Mouse (Mus musculus) hindbrain, embryonic 13.5 days (tissue): Measurements from ENCODE around the gene Flnc. TPM values are rescaled to one million over a fixed set of nuclear protein-coding genes. Genes with fewer than 3 reads are reported as not detected.
A peak's percentile ranks its signal among the peaks of the same experiment; 100 is the strongest.

Source experiments
- ATAC-seq: fragments of 200-750 bp; cut with Nextera tagmentation; 2 replicates; pipeline ENCODE4 v1.8.0; 2017; ENCODE audit warnings: moderate TSS enrichment; ENCODE audit not compliant: low FRiP score
- H3K27ac ChIP-seq: fragments of 300-500 bp; sonication (generic); 2 replicates; pipeline ENCODE4 v1.5.1; 2015; ENCODE audit warnings: inconsistent platforms, mild to moderate bottlenecking, moderate library complexity
- H3K27me3 ChIP-seq: fragments of 300-500 bp; sonication (generic); 2 replicates; pipeline ENCODE4 v1.6.1; 2015; ENCODE audit warnings: mild to moderate bottlenecking, inconsistent platforms
- H3K36me3 ChIP-seq: fragments of 300-500 bp; sonication (generic); 2 replicates; pipeline ENCODE4 v1.6.1; 2015; ENCODE audit warnings: mild to moderate bottlenecking, inconsistent platforms
- H3K4me1 ChIP-seq: fragments of 300-500 bp; sonication (generic); replicated peaks from 2 replicates; pipeline ENCODE4 v1.6.1; 2015; ENCODE audit warnings: inconsistent platforms
- H3K4me2 ChIP-seq: fragments of 300-500 bp; sonication (generic); 2 replicates; pipeline ENCODE4 v1.6.1; 2015; ENCODE audit warnings: inconsistent platforms, mild to moderate bottlenecking, moderate library complexity
- H3K4me3 ChIP-seq: fragments of 300-500 bp; sonication (generic); 2 replicates; pipeline ENCODE4 v1.5.1; 2015; ENCODE audit warnings: mild to moderate bottlenecking, inconsistent platforms
- H3K9ac ChIP-seq: fragments of 300-500 bp; sonication (generic); 2 replicates; pipeline ENCODE4 v1.6.1; 2015; ENCODE audit warnings: mild to moderate bottlenecking, inconsistent platforms
- H3K9me3 ChIP-seq: fragments of 300-500 bp; sonication (generic); 2 replicates; pipeline ENCODE4 v1.6.1; 2016; ENCODE audit warnings: inconsistent platforms
- WGBS: fragments of 180-500 bp; shearing (Covaris S2); methylation state at CpG from one replicate; pipeline ENCODE4 v1.1.7; 2015; 5-methylcytosine and 5-hydroxymethylcytosine counted together
- polyA plus RNA-seq: library from polyadenylated mRNA; unstranded; fragments of >200 nt; fragmentation: Nextera tagmentation; extraction: Ambion mirVana; gene quantifications from 2 replicates; pipeline ENCODE4 v1.2.1, GENCODE M21; 2015

Flnc gene
- polyA plus RNA-seq, 1 experiment from 2014 or later, result 5.8 TPM

GRCm38 (mm10) chr6:29433804-29434795, 1.0 kb downstream of the Flnc start:
- Histone ChIP-seq H3K27me3 (peaks cover 52% of the 10 kb centered on the region), H3K36me3 (no peaks in the 10 kb centered on the region), H3K4me1 (peaks cover 60% of the 10 kb centered on the region), H3K27ac (peak overlapping the region; percentile 84), H3K4me2 (peak overlapping the region; percentile 75), H3K4me3 (peak overlapping the region; percentile 47), H3K9me3 (no peaks in the 10 kb centered on the region), H3K9ac (peak overlapping the region; percentile 68)
- ATAC-seq, result no peak
- 6% methylated on average over 27 of the region's 27 CpGs for whole genome bisulfite sequencing

GRCm38 (mm10) chr6:29434911-29435691, 2.0 kb downstream of the Flnc start:
- H3K27me3 ChIP-seq, result peaks cover 52% of the 10 kb centered on the region
- no peaks in the 10 kb centered on the region for H3K36me3 ChIP-seq
- 4% methylated on average over 11 of the region's 13 CpGs for WGBS
- peak overlapping the region; percentile 75 for H3K4me2 ChIP-seq
- H3K9me3 ChIP-seq, result no peaks in the 10 kb centered on the region
- peaks cover 60% of the 10 kb centered on the region for H3K4me1 ChIP-seq
- ATAC-seq, result peak; percentile 43
- peak overlapping the region; percentile 47 for H3K4me3 ChIP-seq
- H3K9ac ChIP-seq, result peak overlapping the region; percentile 68; the same call in 1 of the 2 replicates
- peak overlapping the region; percentile 84 for H3K27ac ChIP-seq

DNA sequence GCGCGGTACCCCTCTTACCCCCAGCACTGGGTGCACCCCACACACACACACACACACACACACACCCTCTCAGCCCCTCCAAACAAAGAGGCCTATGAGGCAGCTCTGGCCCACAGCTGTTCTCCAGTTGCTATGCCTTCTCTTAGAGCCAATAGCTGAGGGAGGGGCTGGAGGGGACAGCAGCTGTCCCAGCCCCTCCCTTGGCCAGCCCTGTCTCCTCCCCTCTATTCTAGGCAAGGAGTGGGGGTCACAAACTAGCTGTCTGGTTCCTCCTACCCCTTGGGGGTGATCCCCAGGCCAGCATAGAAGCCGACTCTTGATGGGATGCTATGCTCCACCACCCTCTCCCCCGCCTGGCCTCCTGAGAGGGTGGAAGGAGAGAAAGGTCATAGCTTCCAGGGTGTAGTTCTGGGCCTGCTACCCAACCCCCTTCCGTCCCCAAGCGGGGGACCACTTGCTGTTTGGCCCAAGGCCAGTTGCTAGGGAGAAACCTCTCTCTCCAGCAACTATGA, 2.9 kb downstream of the Flnc start:
- Histone ChIP-seq H3K4me1 (peaks cover 60% of the 10 kb centered on the region), H3K9ac (0 out of 2 replicates have a peak overlapping the region, but pooled peaks have one; percentile 35), H3K4me3 (peak overlapping the region; percentile 47), H3K27ac (peak overlapping the region; percentile 84), H3K9me3 (no peaks in the 10 kb centered on the region), H3K27me3 (peaks cover 43% of the 10 kb centered on the region), H3K4me2 (peak overlapping the region; percentile 75), H3K36me3 (no peaks in the 10 kb centered on the region)
- 3% methylated on average over 6 of the region's 6 CpGs for WGBS
- peak; percentile 59 for ATAC-seq

DNA sequence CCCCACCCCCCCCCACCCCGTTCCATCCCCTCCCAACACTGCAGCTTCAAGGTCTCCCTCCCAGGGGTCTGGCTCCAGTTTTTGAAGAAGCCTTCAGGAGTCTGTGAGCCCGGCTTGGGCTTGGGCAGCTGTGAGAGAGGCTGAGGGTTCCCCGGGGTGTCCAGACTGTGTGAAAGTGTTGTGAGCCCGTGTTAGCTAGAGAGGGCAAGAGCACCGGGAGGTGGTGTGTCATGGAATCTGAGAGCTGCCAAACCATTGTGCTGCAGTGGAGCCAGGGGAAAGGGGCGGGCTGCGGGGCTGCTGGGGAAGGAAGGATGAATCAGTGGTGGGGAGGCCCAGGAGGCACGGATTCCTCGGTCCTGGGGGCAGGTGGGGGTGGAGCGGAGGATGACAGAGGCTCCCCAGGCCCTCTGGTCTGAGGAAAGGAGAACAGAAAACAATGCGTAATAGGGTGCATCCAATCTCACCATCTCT, 3.4 kb downstream of the Flnc start:
- peak overlapping the region; percentile 51; the same call in 1 of the 2 replicates for H3K9ac ChIP-seq
- no peaks in the 10 kb centered on the region for H3K36me3 ChIP-seq
- H3K9me3 ChIP-seq, result no peaks in the 10 kb centered on the region
- peaks cover 38% of the 10 kb centered on the region for H3K27me3 ChIP-seq
- peak overlapping the region; percentile 84 for H3K27ac ChIP-seq
- H3K4me2 ChIP-seq, result peak overlapping the region; percentile 75
- ATAC-seq, result peak; percentile 60
- H3K4me3 ChIP-seq, result no peak overlapping the region
- peaks cover 57% of the 10 kb centered on the region for H3K4me1 ChIP-seq
- WGBS, result 5% methylated on average over 11 of the region's 11 CpGs

GRCm38 (mm10) chr6:29439251-29439650, 6.2 kb downstream of the Flnc start:
- Histone ChIP-seq H3K4me3 (no peak overlapping the region), H3K9me3 (no peaks in the 10 kb centered on the region), H3K36me3 (0 out of 2 replicates have a peak, but pooled peaks cover 9% of the 10 kb centered on the region), H3K4me2 (no peak overlapping the region), H3K27me3 (peaks cover 11% of the 10 kb centered on the region), H3K4me1 (peaks cover 30% of the 10 kb centered on the region), H3K9ac (no peak overlapping the region), H3K27ac (no peak overlapping the region)
- WGBS, result 70% methylated on average over 4 of the region's 4 CpGs
- ATAC-seq, result no peak

DNA sequence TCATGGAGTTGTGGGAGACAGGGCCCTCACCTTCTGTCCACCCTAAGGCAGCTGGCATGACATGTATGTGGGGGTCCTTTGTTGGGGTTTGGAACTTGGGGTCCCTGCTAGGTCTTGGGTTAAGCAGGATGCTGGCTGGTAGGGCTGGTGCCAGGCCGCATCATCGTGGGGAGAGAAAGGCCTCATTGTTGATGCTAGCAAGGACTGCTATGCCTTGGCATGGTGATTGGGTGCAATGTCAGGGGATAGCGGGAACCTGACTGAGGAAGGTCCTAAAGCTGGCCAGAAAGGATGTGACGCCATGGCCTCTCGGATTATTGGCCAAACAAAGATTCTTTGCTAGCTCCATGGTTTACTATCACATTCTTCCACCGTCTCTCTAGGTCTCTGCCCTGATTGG, 6.7 kb downstream of the Flnc start:
- no peak overlapping the region for H3K27ac ChIP-seq
- 0 out of 2 replicates have a peak, but pooled peaks cover 9% of the 10 kb centered on the region for H3K36me3 ChIP-seq
- H3K27me3 ChIP-seq, result peaks cover 5% of the 10 kb centered on the region
- H3K4me3 ChIP-seq, result no peak overlapping the region
- WGBS, result 90% methylated on average over 6 of the region's 6 CpGs
- no peak overlapping the region for H3K4me2 ChIP-seq
- peaks cover 25% of the 10 kb centered on the region for H3K4me1 ChIP-seq
- no peak overlapping the region for H3K9ac ChIP-seq
- ATAC-seq, result no peak
- no peaks in the 10 kb centered on the region for H3K9me3 ChIP-seq

DNA sequence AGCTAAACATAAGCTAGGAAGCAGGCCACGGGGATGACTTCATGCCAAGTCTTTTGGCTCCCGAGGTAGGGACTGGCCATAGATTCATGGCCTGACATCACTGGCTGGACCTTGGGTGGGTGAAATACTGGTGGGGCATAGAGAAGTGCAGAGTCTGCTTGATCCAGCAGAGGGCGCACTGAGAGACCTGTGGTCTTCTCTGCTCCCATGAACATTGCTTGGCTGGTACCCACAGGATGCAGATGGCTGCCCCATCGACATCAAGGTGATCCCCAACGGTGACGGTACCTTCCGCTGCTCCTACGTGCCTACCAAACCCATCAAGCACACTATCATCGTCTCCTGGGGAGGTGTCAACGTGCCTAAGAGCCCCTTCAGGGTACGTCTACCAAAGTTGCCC, 11.7 kb downstream of the Flnc start:
- no peaks in the 10 kb centered on the region for H3K9me3 ChIP-seq
- no peaks in the 10 kb centered on the region for H3K27me3 ChIP-seq
- WGBS, result 73% methylated on average over 11 of the region's 11 CpGs
- H3K4me1 ChIP-seq, result no peaks in the 10 kb centered on the region
- no peak overlapping the region for H3K4me3 ChIP-seq
- H3K9ac ChIP-seq, result no peak overlapping the region
- no peak overlapping the region for H3K4me2 ChIP-seq
- no peak overlapping the region for H3K27ac ChIP-seq
- H3K36me3 ChIP-seq, result peaks cover 33% of the 10 kb centered on the region
- no peak for ATAC-seq

DNA sequence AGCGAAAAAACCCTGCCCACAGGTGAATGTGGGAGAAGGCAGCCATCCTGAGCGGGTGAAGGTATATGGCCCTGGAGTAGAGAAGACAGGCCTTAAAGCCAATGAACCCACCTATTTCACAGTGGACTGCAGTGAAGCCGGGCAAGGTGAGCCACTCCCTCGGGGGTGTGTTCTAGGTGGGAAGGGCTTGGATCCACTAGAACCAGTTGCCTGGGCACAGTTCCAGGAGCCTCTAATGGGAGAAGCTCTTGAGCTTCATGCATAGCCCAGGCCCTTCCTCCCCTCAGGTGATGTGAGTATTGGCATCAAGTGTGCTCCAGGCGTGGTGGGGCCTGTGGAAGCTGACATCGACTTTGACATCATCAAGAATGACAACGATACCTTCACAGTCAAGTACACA, 12.3 kb downstream of the Flnc start:
- no peaks in the 10 kb centered on the region for H3K4me1 ChIP-seq
- H3K36me3 ChIP-seq, result peaks cover 33% of the 10 kb centered on the region
- no peak overlapping the region for H3K27ac ChIP-seq
- no peak overlapping the region for H3K4me2 ChIP-seq
- H3K27me3 ChIP-seq, result no peaks in the 10 kb centered on the region
- H3K9me3 ChIP-seq, result no peaks in the 10 kb centered on the region
- no peak overlapping the region for H3K9ac ChIP-seq
- WGBS, result 96% methylated on average over 7 of the region's 7 CpGs
- no peak for ATAC-seq
- H3K4me3 ChIP-seq, result no peak overlapping the region

- Histone ChIP-seq H3K9me3 (no peaks in the 10 kb centered on the region), H3K36me3 (peaks cover 36% of the 10 kb centered on the region), H3K9ac (no peak overlapping the region), H3K4me3 (no peak overlapping the region), H3K27ac (no peak overlapping the region), H3K4me1 (no peaks in the 10 kb centered on the region), H3K4me2 (no peak overlapping the region), H3K27me3 (no peaks in the 10 kb centered on the region)
- ATAC-seq, result no peak
- 42% methylated on average over 4 of the region's 4 CpGs for WGBS
Measured at GRCm38 (mm10) chr6:29449858-29450257, 16.8 kb downstream of the Flnc start.

DNA sequence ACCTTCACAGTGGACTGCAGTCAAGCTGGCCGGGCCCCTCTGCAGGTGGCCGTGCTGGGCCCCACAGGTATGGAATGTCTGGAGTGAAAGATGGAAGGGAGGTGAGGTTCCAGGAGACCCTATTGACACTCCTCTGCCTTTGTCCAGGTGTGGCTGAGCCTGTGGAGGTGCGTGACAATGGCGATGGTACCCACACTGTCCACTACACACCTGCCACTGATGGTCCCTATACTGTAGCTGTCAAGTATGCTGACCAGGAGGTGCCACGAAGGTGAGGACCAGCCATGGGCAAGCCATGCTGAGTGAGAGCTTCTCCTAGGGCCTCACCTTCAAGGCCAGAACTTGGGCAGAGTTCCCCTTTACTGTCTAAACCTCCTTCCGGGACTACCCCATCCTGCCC, 17.6 kb downstream of the Flnc start:
- Histone ChIP-seq H3K27ac (no peak overlapping the region), H3K36me3 (peaks cover 37% of the 10 kb centered on the region), H3K4me2 (no peak overlapping the region)

DNA sequence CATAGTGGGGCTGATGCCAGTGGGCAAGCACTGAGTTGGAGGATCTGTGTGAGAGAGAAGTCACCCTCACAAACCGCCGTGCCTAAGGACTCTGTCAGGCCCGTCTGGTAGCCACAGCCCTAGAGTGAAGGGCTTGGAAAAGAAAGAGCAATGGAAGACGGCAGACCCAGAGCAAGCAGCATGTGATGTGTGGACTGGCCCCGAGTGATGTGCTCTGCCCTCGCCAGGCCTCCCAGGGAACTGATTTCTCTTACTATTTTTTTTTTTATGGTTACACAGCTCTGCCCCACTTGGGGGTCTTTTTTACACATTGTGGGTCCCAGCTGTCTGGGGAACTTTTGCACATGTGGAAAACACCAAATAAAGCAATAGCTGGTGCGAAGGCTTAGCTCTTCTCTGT, 28.4 kb downstream of the Flnc start:
- 63% methylated on average over 7 of the region's 7 CpGs for WGBS

More for the DNA sequence above, 17.6 kb downstream of the Flnc start:
- Histone ChIP-seq H3K4me1 (no peaks in the 10 kb centered on the region), H3K9ac (no peak overlapping the region), H3K4me3 (no peak overlapping the region), H3K27me3 (no peaks in the 10 kb centered on the region), H3K9me3 (no peaks in the 10 kb centered on the region)
- ATAC-seq, result no peak
- 92% methylated on average over 6 of the region's 6 CpGs for WGBS

GRCm38 (mm10) chr6:29463388-29463787, 30.3 kb downstream of the Flnc start:
- H3K9ac ChIP-seq, result no peak overlapping the region
- no peak overlapping the region for H3K27ac ChIP-seq
- no peak overlapping the region for H3K4me2 ChIP-seq
- H3K4me3 ChIP-seq, result no peak overlapping the region
- no peak for ATAC-seq
- H3K27me3 ChIP-seq, result no peaks in the 10 kb centered on the region
- 80% methylated on average over 3 of the region's 3 CpGs for WGBS
- no peaks in the 10 kb centered on the region for H3K9me3 ChIP-seq
- peaks cover 4% of the 10 kb centered on the region; the same call in 1 of the 2 replicates for H3K36me3 ChIP-seq
- peaks cover 3% of the 10 kb centered on the region for H3K4me1 ChIP-seq

More for the DNA sequence above, 28.4 kb downstream of the Flnc start:
- Histone ChIP-seq H3K27ac (no peak overlapping the region), H3K4me2 (no peak overlapping the region), H3K36me3 (peaks cover 10% of the 10 kb centered on the region; the same call in 1 of the 2 replicates), H3K9me3 (no peaks in the 10 kb centered on the region), H3K9ac (no peak overlapping the region), H3K4me1 (no peaks in the 10 kb centered on the region), H3K4me3 (no peak overlapping the region), H3K27me3 (no peaks in the 10 kb centered on the region)
- ATAC-seq, result no peak
